Mouse (Mus musculus) olfactory bulb, adult 2 months (tissue): ENCODE measurements around the gene Uba5. TPM values are rescaled to one million over a fixed set of nuclear protein-coding genes. Genes with fewer than 3 reads are reported as not detected.

ENCODE experiments used
- H3K27ac ChIP-seq: fragments of 200-500 bp; 2 replicates; pipeline ENCODE4 v1.5.1; 2012; ENCODE audit warnings: low read depth, low read length; ENCODE audit not compliant: insufficient read depth
- H3K4me1 ChIP-seq: fragments of 200-500 bp; 2 replicates; pipeline ENCODE4 v1.6.1; 2012; ENCODE audit warnings: low read length; ENCODE audit not compliant: control insufficient read depth, insufficient read depth
- H3K4me3 ChIP-seq: fragments of 200-500 bp; 2 replicates; pipeline ENCODE4 v1.5.1; 2012; ENCODE audit warnings: mild to moderate bottlenecking, low read depth, low read length, moderate library complexity; ENCODE audit not compliant: insufficient read depth
- CTCF ChIP-seq: fragments of 200-500 bp; IDR thresholded peaks from 2 replicates; pipeline ENCODE4 v1.5.1; 2012; ENCODE audit warnings: low read depth, mild to moderate bottlenecking, low read length, moderate library complexity; ENCODE audit not compliant: insufficient read depth
- POLR2A ChIP-seq: fragments of 200-500 bp; IDR thresholded peaks from 2 replicates; pipeline ENCODE4 v1.6.1; 2012; ENCODE audit warnings: mild to moderate bottlenecking, low read depth, low read length, moderate library complexity; ENCODE audit not compliant: insufficient read depth
- WGBS: fragments of 180-500 bp; shearing (Covaris S2); methylation state at CpG from one replicate; pipeline ENCODE4 v1.1.7; 2018; 5-methylcytosine and 5-hydroxymethylcytosine counted together
- polyA plus RNA-seq: library from polyadenylated mRNA; stranded (reverse); fragments of >200 nt; gene quantifications from 2 replicates; pipeline ENCODE4 v1.2.4, GENCODE M21; 2012; ENCODE audit warnings: low replicate concordance; ENCODE audit not compliant: missing spikeins, insufficient read depth, insufficient read length

Gene Uba5
- polyA plus RNA-seq, 1 experiment: not detected

DNA sequence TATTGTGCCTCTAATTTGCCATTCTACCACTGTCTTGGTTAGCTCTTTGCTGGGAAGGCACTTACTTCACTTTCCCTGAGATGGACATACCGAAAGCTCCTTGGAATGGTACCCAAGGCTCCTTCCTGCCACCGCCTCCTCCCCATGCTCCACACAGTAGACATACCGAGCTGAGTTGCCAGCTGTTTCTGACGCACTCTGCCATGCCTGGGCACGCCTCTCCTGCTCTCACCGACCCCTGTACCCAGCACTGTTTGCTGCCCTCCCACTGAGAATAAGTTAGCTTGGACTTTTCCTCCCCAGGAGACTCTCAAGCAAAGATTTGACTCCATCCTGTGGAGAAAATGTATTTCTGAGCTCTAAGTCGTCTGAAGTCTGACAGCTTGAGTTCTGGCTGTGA lies 37.9 kb upstream of the Uba5 start:
- Histone ChIP-seq H3K4me1 (no peaks in the 10 kb centered on the region), H3K27ac (no peak overlapping the region), H3K4me3 (no peak overlapping the region)
- no peak for TF ChIP-seq CTCF
- TF ChIP-seq POLR2A: no peak
- WGBS: 64% methylated on average over 7 of the region's 7 CpGs

DNA sequence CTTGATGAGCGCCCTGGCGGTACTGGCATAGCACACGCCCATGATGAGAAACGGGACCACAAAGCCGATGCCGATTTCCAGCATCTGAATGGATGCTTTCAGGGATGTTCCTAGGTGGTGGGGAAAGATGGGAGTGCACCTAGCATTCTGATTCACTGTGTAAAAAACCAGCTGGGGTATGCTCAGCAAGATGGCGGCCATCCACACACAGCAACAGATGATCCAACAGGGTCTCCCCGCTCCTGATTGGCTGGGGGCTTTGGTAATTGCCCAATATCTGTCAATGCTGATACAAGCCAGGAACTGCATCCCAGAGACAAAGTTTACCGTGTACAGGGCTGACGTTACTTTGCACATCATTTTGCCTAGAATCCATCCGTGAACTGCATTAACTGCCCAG lies 36.1 kb upstream of the Uba5 start:
- H3K4me3 ChIP-seq: no peak overlapping the region
- no peak for TF ChIP-seq POLR2A
- no peak for TF ChIP-seq CTCF
- H3K4me1 ChIP-seq: no peaks in the 10 kb centered on the region
- H3K27ac ChIP-seq: no peak overlapping the region
- 93% methylated on average over 11 of the region's 11 CpGs for WGBS

DNA sequence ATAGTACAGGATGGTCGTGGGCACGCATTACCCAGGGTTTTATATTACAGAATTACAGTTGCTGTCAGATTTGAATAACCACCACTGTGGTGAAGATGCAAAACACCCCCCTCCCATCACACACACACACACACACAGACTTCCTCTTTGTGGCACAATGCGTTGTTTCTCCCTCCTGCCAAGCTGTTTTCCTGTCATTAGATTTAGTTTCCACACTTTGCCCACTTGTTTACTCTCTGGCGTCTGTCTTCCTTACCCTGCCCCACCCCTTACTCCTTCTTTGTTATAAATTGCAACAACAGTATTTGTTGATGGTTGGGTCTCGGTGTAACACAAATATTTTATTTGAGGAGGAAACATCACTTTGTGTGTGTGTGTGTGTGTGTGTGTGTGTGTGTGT lies 35.3 kb upstream of the Uba5 start:
- TF ChIP-seq POLR2A: no peak
- no peak for TF ChIP-seq CTCF
- Histone ChIP-seq H3K4me1 (no peaks in the 10 kb centered on the region), H3K4me3 (no peak overlapping the region), H3K27ac (no peak overlapping the region)
- 54% methylated on average over 5 of the region's 5 CpGs for WGBS

DNA sequence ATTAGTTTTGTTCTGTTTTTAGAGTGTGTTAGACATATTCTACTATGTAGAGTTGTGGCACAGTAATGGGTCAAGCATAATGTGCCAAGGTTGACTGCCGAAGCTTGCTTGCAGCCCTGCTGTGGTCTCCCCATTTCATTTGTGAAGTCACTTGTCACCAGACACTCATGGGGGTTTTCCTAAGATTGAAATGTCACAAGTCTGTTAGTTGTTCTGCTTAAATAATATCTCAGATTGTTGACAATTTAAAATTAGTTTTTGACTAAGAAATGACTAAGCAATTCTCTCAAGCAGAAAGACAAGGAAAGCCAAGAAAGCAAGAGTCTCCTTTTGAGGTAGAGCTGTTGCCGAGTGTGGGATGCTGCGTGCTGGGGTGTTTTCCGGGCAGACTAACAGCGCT lies 30.0 kb upstream of the Uba5 start:
- TF ChIP-seq CTCF (no peak), POLR2A (no peak)
- WGBS: 93% methylated on average over 5 of the region's 5 CpGs
- no peak overlapping the region for H3K27ac ChIP-seq
- H3K4me1 ChIP-seq: no peaks in the 10 kb centered on the region
- no peak overlapping the region for H3K4me3 ChIP-seq

DNA sequence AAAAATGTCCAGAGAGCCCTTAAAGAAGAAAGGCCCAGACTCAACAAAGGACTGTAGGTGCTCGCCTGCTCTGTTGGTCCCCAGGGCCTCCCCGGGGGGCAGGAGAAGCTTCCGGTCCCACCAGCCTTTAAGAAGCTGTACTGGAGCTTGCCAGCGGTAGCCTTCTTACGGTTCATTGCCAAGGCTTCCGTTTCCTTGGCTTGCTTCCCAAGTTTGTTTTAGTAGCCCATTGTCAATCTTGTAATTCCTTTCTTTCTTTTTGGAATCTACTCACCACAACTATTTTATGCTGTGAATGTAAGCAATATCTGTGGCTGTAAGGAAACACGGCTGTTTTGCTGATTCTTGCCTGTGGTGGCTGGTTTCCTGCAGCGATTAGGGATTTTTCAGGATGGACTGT lies 25.6 kb upstream of the Uba5 start:
- Histone ChIP-seq H3K27ac (no peak overlapping the region), H3K4me3 (no peak overlapping the region), H3K4me1 (no peaks in the 10 kb centered on the region)
- TF ChIP-seq POLR2A: no peak
- TF ChIP-seq CTCF: no peak
- WGBS: 45% methylated on average over 8 of the region's 8 CpGs

DNA sequence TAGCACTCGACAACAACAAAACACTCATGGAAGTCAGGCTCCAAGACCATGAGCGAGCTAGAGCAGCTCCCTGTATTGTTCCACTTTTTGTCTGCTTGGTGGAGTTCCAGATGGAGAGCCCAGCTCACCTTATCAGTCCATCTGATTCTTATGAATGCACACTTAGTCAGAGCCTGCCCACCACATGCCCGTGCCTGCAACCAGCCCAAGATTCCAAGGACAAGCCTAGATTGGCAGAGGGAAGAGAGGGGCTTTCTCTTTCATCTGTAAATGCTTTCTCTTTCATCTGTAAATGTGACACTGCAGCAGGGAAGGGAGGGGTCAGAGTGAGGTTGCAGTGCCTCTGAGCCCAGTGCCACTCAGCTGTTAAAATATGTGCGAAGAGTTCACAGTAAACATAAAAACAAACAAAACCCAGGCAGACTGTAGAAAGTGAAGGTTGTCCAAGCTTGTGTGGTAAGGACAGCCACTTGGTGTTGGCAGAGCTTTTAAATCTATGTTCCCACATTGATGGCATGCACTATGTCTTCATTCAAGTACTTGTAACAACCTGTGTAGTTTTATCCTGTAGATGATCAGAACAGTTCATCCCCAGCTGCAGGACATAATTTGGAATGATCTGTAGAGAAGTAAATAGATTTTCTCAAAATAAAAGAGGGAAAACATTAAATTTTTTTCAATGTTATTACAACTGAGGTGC lies 22.9 kb upstream of the Uba5 start:
- Histone ChIP-seq H3K4me3 (no peak overlapping the region), H3K27ac (no peak overlapping the region), H3K4me1 (no peaks in the 10 kb centered on the region)
- TF ChIP-seq CTCF (no peak), POLR2A (no peak)
- 79% methylated on average over 4 of the region's 4 CpGs for WGBS

DNA sequence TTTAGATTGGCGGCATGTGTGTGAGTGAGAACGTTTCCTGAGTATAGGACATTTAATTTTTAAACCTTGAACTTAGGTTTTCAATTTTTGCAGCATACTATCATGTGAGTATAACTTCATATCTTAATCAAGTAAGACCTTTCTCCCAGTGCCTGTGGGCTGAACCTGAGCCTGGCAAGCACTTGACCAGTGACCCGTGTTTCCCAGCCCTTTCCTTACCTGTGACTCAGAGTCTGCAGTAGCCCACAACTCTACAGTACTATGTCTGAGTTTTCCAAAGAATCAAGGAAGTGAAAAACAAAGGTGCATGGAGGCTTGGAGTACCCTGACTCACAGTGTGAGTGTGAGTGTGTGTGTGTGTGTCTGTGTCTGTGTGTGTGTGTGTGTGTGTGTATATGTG lies 17.1 kb upstream of the Uba5 start:
- Histone ChIP-seq H3K27ac (no peak overlapping the region), H3K4me3 (no peak overlapping the region), H3K4me1 (no peaks in the 10 kb centered on the region)
- TF ChIP-seq CTCF: no peak
- WGBS: 77% methylated on average over 3 of the region's 3 CpGs

DNA sequence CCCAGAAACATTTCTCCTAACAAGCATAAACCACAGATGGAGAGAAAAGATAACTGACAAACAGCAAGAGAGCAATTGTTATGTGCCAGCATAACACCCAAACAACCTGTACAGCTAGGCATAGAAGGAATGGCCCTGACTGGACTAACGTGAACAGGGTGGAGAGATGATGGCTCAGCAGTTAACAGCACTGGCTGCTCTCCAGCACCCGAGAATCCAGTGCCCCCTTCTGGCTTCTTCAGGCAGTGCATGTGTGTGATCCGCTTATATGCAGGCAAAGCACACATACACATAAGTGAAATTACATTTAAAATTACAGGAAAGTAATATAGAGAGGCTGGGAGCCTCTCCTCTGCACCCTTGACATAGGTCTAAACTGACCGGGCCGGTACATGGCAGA lies 16.4 kb upstream of the Uba5 start:
- TF ChIP-seq POLR2A (no peak), CTCF (no peak)
- Histone ChIP-seq H3K27ac (no peak overlapping the region), H3K4me3 (no peak overlapping the region), H3K4me1 (no peaks in the 10 kb centered on the region)
- 56% methylated on average over 5 of the region's 5 CpGs for WGBS

DNA sequence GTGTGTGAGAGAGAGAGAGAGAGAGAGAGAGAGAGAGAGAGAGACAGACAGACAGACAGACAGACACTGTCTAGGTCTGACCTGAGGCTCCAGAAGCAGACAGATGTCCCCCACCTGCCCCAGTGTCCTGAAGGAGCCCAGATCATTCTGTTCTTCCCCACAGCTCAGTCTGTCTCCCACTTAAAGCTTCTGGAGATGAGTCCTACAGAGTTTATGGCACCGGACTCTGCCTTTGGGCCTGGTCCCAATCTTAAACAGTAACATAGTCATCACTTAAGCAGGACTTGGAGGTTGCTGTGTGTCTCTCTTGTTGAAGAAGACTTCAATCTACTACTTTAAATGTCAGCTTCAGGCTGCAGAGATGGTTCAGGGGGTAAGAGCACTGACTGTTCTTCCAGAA lies 15.8 kb upstream of the Uba5 start:
- Histone ChIP-seq H3K4me3 (no peak overlapping the region), H3K4me1 (no peaks in the 10 kb centered on the region), H3K27ac (no peak overlapping the region)
- 91% methylated on average over 1 of the region's 1 CpGs for WGBS
- TF ChIP-seq CTCF: no peak
- no peak for TF ChIP-seq POLR2A

DNA sequence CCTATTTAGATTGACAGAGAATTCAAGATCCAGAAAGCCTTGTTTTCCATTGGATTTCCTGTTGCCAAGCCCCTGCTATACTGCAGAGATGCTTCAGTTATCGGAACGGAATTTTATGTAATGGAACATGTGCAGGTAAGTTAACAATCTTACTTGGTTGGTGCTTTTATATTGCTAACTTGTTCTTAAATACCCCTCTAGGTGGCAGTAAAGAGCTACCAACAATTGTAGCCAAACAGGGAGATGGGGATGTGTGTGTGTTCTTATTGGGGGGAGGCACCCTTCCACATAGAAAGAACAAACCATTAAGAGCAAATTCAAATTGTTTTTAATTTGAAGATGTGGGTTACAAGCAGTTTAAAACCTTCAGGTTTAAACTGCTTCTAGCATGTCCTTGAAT lies 12.9 kb upstream of the Uba5 start:
- Histone ChIP-seq H3K4me1 (no peaks in the 10 kb centered on the region), H3K27ac (no peak overlapping the region), H3K4me3 (no peak overlapping the region)
- TF ChIP-seq POLR2A (no peak), CTCF (no peak)
- WGBS: 82% methylated on average over 2 of the region's 2 CpGs
